Mouse (Mus musculus) C3H10T1/2 (cell line): Measurements from ENCODE around the gene Acrv1. TPM values are rescaled to one million over a fixed set of nuclear protein-coding genes. Genes with fewer than 3 reads are reported as not detected.

Experiments used
- polyA plus RNA-seq, 2 experiments: library from polyadenylated mRNA; unstranded; fragments of >200 nt; fragmentation: generic; extraction: Trizol; gene quantifications; one replicate each; pipeline ENCODE4 v1.2.1; 2012; ENCODE audit warnings: missing spikeins in 2 of 2

The Acrv1 gene
- polyA plus RNA-seq = not detected

DNA sequence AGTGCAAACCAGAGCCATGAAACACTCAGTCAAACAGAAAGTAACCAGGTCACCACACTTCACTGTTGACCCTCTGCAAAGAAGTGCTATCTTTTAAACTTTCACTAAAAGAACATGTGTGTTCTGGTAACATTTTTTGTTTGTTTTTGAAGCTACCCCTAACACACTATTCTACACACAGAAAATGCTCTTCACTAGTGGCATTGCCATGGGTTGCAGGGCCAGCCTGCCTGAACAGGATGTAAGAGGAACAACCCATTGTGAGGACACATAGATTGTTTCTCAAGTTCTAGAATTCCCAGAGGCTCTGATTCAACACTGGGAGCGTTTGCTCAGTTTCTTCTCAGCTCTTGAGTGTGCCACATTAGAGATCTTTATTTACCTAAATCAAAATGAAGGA is at the start of gene Acrv1:
Acrv1 (plus strand) TSS at position 301 of the 400 bp plus-strand sequence.

DNA sequence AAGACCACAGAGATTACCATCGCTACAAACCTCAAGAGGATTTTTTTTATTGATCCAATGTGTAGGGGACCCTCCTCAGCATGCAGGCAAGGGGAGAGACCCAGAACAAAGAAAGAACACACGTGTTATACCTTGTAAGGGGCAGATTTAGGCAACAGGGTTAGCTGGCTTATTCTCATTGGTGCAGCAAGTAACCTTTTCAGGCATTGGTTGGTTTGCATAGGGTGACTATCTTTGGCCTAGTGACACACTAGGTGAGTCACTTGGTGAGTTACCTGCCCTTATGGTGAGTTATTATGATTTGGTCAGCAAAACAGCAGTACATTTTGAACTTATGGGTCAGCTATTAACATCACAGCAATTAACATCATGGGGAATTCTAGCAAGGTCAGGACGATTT is 49.7 kb upstream of the Acrv1 start, which contains the start of gene A630095E13Rik:
A630095E13Rik (minus strand) TSS at position 101 of the 400 bp plus-strand sequence.

DNA sequence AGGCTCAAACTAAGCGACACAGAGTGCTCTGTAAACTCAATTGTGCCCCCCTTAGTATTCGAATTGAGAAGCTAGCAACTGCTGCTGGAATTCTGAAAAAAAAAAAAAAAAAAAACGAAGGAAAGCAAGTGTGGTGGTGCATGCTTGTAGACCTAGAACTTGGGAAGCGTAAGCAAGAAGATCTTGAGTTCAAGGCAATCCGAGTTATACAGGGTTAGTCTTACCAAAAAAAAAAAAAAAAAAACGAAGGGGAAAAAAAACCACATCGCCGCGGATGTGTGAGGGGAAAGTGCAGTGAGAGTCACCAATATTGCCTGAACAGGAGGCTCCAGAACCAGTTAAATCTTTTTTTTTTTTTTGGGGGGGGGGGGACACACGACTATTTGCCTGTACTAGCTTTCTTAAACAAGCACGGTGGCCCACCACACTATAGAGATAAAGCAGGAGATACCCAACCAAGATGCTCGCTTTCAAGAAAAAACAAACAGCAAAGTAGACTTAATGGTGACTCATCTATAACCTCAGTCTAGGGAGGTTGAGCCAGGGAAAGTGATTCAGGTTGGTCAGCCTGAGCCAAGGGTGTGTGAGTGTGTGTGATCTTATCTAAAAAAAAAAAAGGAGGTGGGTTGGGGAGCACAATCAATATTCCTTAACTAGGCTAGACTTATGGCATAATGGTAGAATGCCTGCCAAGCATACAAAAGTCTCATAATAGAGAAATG is 34.2 kb downstream of the Acrv1 start, which contains the start of gene Chek1:
Chek1 (minus strand) TSS at position 32 of the 722 bp plus-strand sequence.

Other genes starting within 250 kb of the Acrv1 start
- gene Gm9513, start 217.6 kb upstream of the Acrv1 start, polyA plus RNA-seq = not detected
- gene Gm5615, start 151.3 kb upstream of the Acrv1 start, polyA plus RNA-seq = not detected
- gene Gm17689, start 110.6 kb upstream of the Acrv1 start, polyA plus RNA-seq = not detected
- under 1 TPM; 0.04 to 0.27 TPM for gene A630095E13Rik, start 49.8 kb upstream of the Acrv1 start, polyA plus RNA-seq
- gene Chek1, start 33.8 kb downstream of the Acrv1 start, polyA plus RNA-seq = 1 to 10 TPM; 1.6 to 2.3 TPM
- gene Stt3a, start 74.5 kb downstream of the Acrv1 start, polyA plus RNA-seq = 100 to 1,000 TPM in 1 of 2 experiments, 10 to 100 TPM in 1; 37.4 to 132 TPM
- gene Ei24, start 104.2 kb downstream of the Acrv1 start, polyA plus RNA-seq = 10 to 100 TPM; 38.2 to 53.6 TPM
- gene Fez1, start 128.6 kb downstream of the Acrv1 start, polyA plus RNA-seq = 1 to 10 TPM in 1 of 2 experiments, under 1 TPM in 1; 0.44 to 3.0 TPM